8 mouse cellular contexts compared by ENCODE assay signal in genomic region chr7:44868465-44868864, GRCm38 (mm10). TPM values are rescaled to one million over a fixed set of nuclear protein-coding genes. Genes with fewer than 3 reads are reported as not detected.
DNase-seq lines count a peak whose midpoint lies in the region; ATAC-seq lines count a peak whose summit lies in the region.

No protein-coding gene starts in this region.

- peak overlapping the region; percentile 94 for H3K4me3 ChIP-seq in megakaryocyte, embryonic 14.5 days (replicated peaks)
- peak overlapping the region; percentile 91 for H3K4me3 ChIP-seq in heart, embryonic 12.5 days
- peak overlapping the region; percentile 66 for H3K4me3 ChIP-seq in limb, embryonic 11.5 days (ENCODE audit: low read depth, low read length)
- peak overlapping the region; percentile 93 for H3K4me3 ChIP-seq in midbrain, embryonic 15.5 days

- H3K9me3 ChIP-seq in megakaryocyte, embryonic 14.5 days: no peaks in the 10 kb centered on the region
- H3K9me3 ChIP-seq in heart, embryonic 12.5 days (replicated peaks): no peaks in the 10 kb centered on the region
- no peaks in the 10 kb centered on the region for H3K9me3 ChIP-seq in limb, embryonic 11.5 days (ENCODE audit: control insufficient read depth, low read length)
- no peaks in the 10 kb centered on the region for H3K9me3 ChIP-seq in midbrain, embryonic 15.5 days

- peak overlapping the region; percentile 90 for H3K4me2 ChIP-seq in heart, embryonic 12.5 days
- peak overlapping the region; percentile 85 for H3K4me2 ChIP-seq in limb, embryonic 11.5 days (ENCODE audit: low read depth, severe bottlenecking)
- peak overlapping the region; percentile 82 for H3K4me2 ChIP-seq in midbrain, embryonic 15.5 days

- peak overlapping the region; percentile 100 for H3K27ac ChIP-seq in heart, embryonic 12.5 days (ENCODE audit: poor library complexity, severe bottlenecking)
- H3K27ac ChIP-seq in limb, embryonic 11.5 days (replicated peaks; ENCODE audit: low read depth, low read length): no peak overlapping the region
- peak overlapping the region; percentile 100 for H3K27ac ChIP-seq in midbrain, embryonic 15.5 days

- peaks cover 41% of the 10 kb centered on the region for H3K36me3 ChIP-seq in megakaryocyte, embryonic 14.5 days (replicated peaks; ENCODE audit: low read length)
- peaks cover 22% of the 10 kb centered on the region for H3K36me3 ChIP-seq in heart, embryonic 12.5 days
- peaks cover 18% of the 10 kb centered on the region; the same call in 1 of the 2 replicates for H3K36me3 ChIP-seq in limb, embryonic 11.5 days (ENCODE audit: control insufficient read depth, insufficient read depth, low read length)
- H3K36me3 ChIP-seq in midbrain, embryonic 15.5 days (replicated peaks): peaks cover 12% of the 10 kb centered on the region

- no peaks in the 10 kb centered on the region for H3K27me3 ChIP-seq in megakaryocyte, embryonic 14.5 days (replicated peaks)
- H3K27me3 ChIP-seq in heart, embryonic 12.5 days (replicated peaks): no peaks in the 10 kb centered on the region
- no peaks in the 10 kb centered on the region for H3K27me3 ChIP-seq in limb, embryonic 11.5 days (ENCODE audit: control insufficient read depth, insufficient read depth, low read length)
- no peaks in the 10 kb centered on the region for H3K27me3 ChIP-seq in midbrain, embryonic 15.5 days (replicated peaks)

- peak overlapping the region; percentile 99 for H3K9ac ChIP-seq in heart, embryonic 12.5 days
- peak overlapping the region; percentile 88 for H3K9ac ChIP-seq in limb, embryonic 11.5 days (ENCODE audit: low read length)
- H3K9ac ChIP-seq in midbrain, embryonic 15.5 days: peak overlapping the region; percentile 99

- WGBS in heart, embryonic 12.5 days: 6% methylated on average over 16 of the region's 16 CpGs
- WGBS in limb, embryonic 11.5 days: 8% methylated on average over 16 of the region's 16 CpGs
- 4% methylated on average over 16 of the region's 16 CpGs for WGBS in midbrain, embryonic 15.5 days

- no peak for ATAC-seq in megakaryocyte, adult 5-6 weeks (ENCODE audit: poor library complexity, severe bottlenecking)
- no peak for ATAC-seq in heart, embryonic 12.5 days (ENCODE audit: insufficient number of reproducible peaks, low FRiP score)
- no peak for ATAC-seq in limb, embryonic 11.5 days (ENCODE audit: insufficient number of reproducible peaks, low FRiP score, low TSS enrichment, low read depth)
- ATAC-seq in midbrain, embryonic 15.5 days (replicated peaks): no peak

- intact Hi-C loops in left cerebral cortex, postnatal 14 days (cut with DNase I): no loop called here

- no peak for DNase-seq in limb, embryonic 11.5 days (ENCODE audit: low spot score)
- no peak for DNase-seq in spleen, postnatal 36 days (ENCODE audit: low spot score in 2 of 2)
- no peak for DNase-seq in left cerebral cortex, postnatal 14 days (ENCODE audit: low spot score in 2 of 2)
- no peak for DNase-seq in cerebellum, postnatal 14 days

- H3K4me1 ChIP-seq in megakaryocyte, embryonic 14.5 days: peaks cover 71% of the 10 kb centered on the region
- H3K4me1 ChIP-seq in heart, embryonic 12.5 days (replicated peaks): peaks cover 71% of the 10 kb centered on the region
- H3K4me1 ChIP-seq in limb, embryonic 11.5 days (ENCODE audit: control insufficient read depth, insufficient read depth, low read length): peaks cover 24% of the 10 kb centered on the region
- H3K4me1 ChIP-seq in midbrain, embryonic 15.5 days: peaks cover 44% of the 10 kb centered on the region

RNA-seq across cellular contexts. Expression of gene Ptov1, which starts 1.1 kb away (rescaled TPM):
- 191 and 368 TPM in 2 replicates for polyA plus RNA-seq in megakaryocyte, embryonic 14.5 days (2012; ENCODE audit: insufficient read depth, low replicate concordance)
- 21.3 and 29.0 TPM in 2 replicates for total RNA-seq in megakaryocyte, adult 5-6 weeks (2015)
- 5.9 and 8.7 TPM in 2 replicates for total RNA-seq in megakaryocyte, adult 5-6 weeks (2017)
- polyA plus RNA-seq in heart, embryonic 12.5 days (2016; fragmentation: Nextera tagmentation; extraction: Ambion mirVana): 308 and 321 TPM in 2 replicates
- polyA plus RNA-seq in limb, embryonic 11.5 days (2014; fragmentation: Nextera tagmentation; extraction: Ambion mirVana): 410 and 427 TPM in 2 replicates
- 517 and 553 TPM in 2 replicates for polyA plus RNA-seq in midbrain, embryonic 15.5 days (2015; fragmentation: Nextera tagmentation; extraction: Ambion mirVana)
- total RNA-seq in left cerebral cortex, postnatal 14 days (2021): 100 to 1,000 TPM; 263 to 271 TPM

RNA-seq across cellular contexts. Expression of gene Pnkp, which starts 11.5 kb away (rescaled TPM):
- polyA plus RNA-seq in megakaryocyte, embryonic 14.5 days (2012; ENCODE audit: insufficient read depth, low replicate concordance): 30.0 and 36.4 TPM in 2 replicates
- total RNA-seq in megakaryocyte, adult 5-6 weeks (2015): 75.1 and 89.7 TPM in 2 replicates
- total RNA-seq in megakaryocyte, adult 5-6 weeks (2017): 109 and 129 TPM in 2 replicates
- 23.3 and 27.0 TPM in 2 replicates for polyA plus RNA-seq in heart, embryonic 12.5 days (2016; fragmentation: Nextera tagmentation; extraction: Ambion mirVana)
- 31.0 and 31.2 TPM in 2 replicates for polyA plus RNA-seq in limb, embryonic 11.5 days (2014; fragmentation: Nextera tagmentation; extraction: Ambion mirVana)
- 30.5 and 32.8 TPM in 2 replicates for polyA plus RNA-seq in midbrain, embryonic 15.5 days (2015; fragmentation: Nextera tagmentation; extraction: Ambion mirVana)
- total RNA-seq in left cerebral cortex, postnatal 14 days (2021): 10 to 100 TPM; 26.1 to 28.7 TPM

RNA-seq across cellular contexts. Expression of gene Tbc1d17, which starts 19.6 kb away (rescaled TPM):
- 44.5 TPM in 2 replicates for polyA plus RNA-seq in megakaryocyte, embryonic 14.5 days (2012; ENCODE audit: insufficient read depth, low replicate concordance)
- total RNA-seq in megakaryocyte, adult 5-6 weeks (2015): 12.5 and 17.6 TPM in 2 replicates
- total RNA-seq in megakaryocyte, adult 5-6 weeks (2017): 13.0 and 14.8 TPM in 2 replicates
- 60.0 and 61.2 TPM in 2 replicates for polyA plus RNA-seq in heart, embryonic 12.5 days (2016; fragmentation: Nextera tagmentation; extraction: Ambion mirVana)
- 60.9 and 69.0 TPM in 2 replicates for polyA plus RNA-seq in limb, embryonic 11.5 days (2014; fragmentation: Nextera tagmentation; extraction: Ambion mirVana)
- polyA plus RNA-seq in midbrain, embryonic 15.5 days (2015; fragmentation: Nextera tagmentation; extraction: Ambion mirVana): 121 and 122 TPM in 2 replicates
- 10 to 100 TPM; 48.3 to 58.7 TPM for total RNA-seq in left cerebral cortex, postnatal 14 days (2021)

RNA-seq across cellular contexts. Expression of gene Akt1s1, which starts 19.7 kb away (rescaled TPM):
- 372 and 2,506 TPM in 2 replicates for polyA plus RNA-seq in megakaryocyte, embryonic 14.5 days (2012; ENCODE audit: insufficient read depth, low replicate concordance)
- total RNA-seq in megakaryocyte, adult 5-6 weeks (2015): 4.7 and 6.5 TPM in 2 replicates
- 8.0 and 9.6 TPM in 2 replicates for total RNA-seq in megakaryocyte, adult 5-6 weeks (2017)
- 105 and 108 TPM in 2 replicates for polyA plus RNA-seq in heart, embryonic 12.5 days (2016; fragmentation: Nextera tagmentation; extraction: Ambion mirVana)
- polyA plus RNA-seq in limb, embryonic 11.5 days (2014; fragmentation: Nextera tagmentation; extraction: Ambion mirVana): 38.6 and 63.4 TPM in 2 replicates
- polyA plus RNA-seq in midbrain, embryonic 15.5 days (2015; fragmentation: Nextera tagmentation; extraction: Ambion mirVana): 89.7 and 91.1 TPM in 2 replicates
- total RNA-seq in left cerebral cortex, postnatal 14 days (2021): 10 to 100 TPM; 80.8 to 81.1 TPM

RNA-seq across cellular contexts. Expression of gene Med25, which starts 24.0 kb away (rescaled TPM):
- polyA plus RNA-seq in megakaryocyte, embryonic 14.5 days (2012; ENCODE audit: insufficient read depth, low replicate concordance): 249 and 952 TPM in 2 replicates
- total RNA-seq in megakaryocyte, adult 5-6 weeks (2015): 19.4 and 23.7 TPM in 2 replicates
- 8.6 and 9.0 TPM in 2 replicates for total RNA-seq in megakaryocyte, adult 5-6 weeks (2017)
- 76.8 and 81.2 TPM in 2 replicates for polyA plus RNA-seq in heart, embryonic 12.5 days (2016; fragmentation: Nextera tagmentation; extraction: Ambion mirVana)
- 79.2 and 80.5 TPM in 2 replicates for polyA plus RNA-seq in limb, embryonic 11.5 days (2014; fragmentation: Nextera tagmentation; extraction: Ambion mirVana)
- 179 TPM in 2 replicates for polyA plus RNA-seq in midbrain, embryonic 15.5 days (2015; fragmentation: Nextera tagmentation; extraction: Ambion mirVana)
- total RNA-seq in left cerebral cortex, postnatal 14 days (2021): 100 to 1,000 TPM in 1 of 2 experiments, 10 to 100 TPM in 1; 92.5 to 103 TPM
